Mouse (Mus musculus) brain, embryonic 14.5 days (tissue): Measurements from ENCODE around the gene Trim7.

Experiments used
- CTCF ChIP-seq: fragments of 200-500 bp; IDR thresholded peaks from 2 replicates; pipeline ENCODE4 v1.5.1; 2012; ENCODE audit warnings: inconsistent platforms, mild to moderate bottlenecking, moderate library complexity, borderline replicate concordance; ENCODE audit not compliant: insufficient read depth, insufficient read length; ENCODE audit errors: extremely low read depth
- POLR2A ChIP-seq: fragments of 200-500 bp; IDR thresholded peaks from 2 replicates; pipeline ENCODE4 v1.6.1; 2012; ENCODE audit warnings: mild to moderate bottlenecking, inconsistent platforms, borderline replicate concordance; ENCODE audit not compliant: poor library complexity, insufficient read depth, insufficient read length, severe bottlenecking; ENCODE audit errors: extremely low read depth

DNA sequence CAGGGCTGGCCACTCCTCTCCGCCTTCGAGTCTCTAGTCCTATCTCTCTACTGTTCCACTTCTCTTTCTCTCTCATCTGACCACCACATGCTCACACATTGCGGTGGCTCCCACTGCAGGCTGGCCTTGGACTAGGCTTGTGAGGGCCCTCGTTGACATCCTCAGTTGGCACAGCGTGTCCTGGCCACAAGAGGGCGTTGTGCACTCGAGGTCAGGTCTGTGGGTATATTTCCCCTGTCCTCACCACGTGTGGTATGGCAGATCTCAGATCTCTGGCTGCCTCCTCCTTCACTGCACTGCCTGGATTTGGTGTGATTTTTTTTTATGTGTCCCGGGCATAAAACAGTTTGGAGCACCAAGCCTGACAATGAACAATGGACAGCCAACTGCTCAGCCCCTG, 49.3 kb upstream of the Trim7 start:
- TF ChIP-seq POLR2A (no peak), CTCF (no peak)
